Mouse (Mus musculus) liver, postnatal 0 days (tissue): ENCODE measurements at regions not wholly inside any gene's neighbourhood (a gene's known extent, or its start where the extent isn't known, plus 50 kb on each side); places are given as distances from the start of the nearest gene placed in this dataset.

ENCODE experiments used
- CTCF ChIP-seq: sonication (generic); IDR thresholded peaks from 2 replicates; pipeline ENCODE4 v1.5.1; 2016; ENCODE audit warnings: antibody characterized with exemption, low read depth
- EP300 ChIP-seq: IDR thresholded peaks from 2 replicates; pipeline ENCODE4 v1.6.1; 2016; ENCODE audit warnings: antibody characterized with exemption, low read depth, mild to moderate bottlenecking

- TF ChIP-seq EP300 (no peak), CTCF (no peak)
Measured at GRCm38 (mm10) chr14:76873684-76874083, 162.9 kb upstream of the Ccdc122 start.
